Mouse (Mus musculus): ENCODE data around the gene Sema5a. TPM values are rescaled to one million over a fixed set of nuclear protein-coding genes. Genes with fewer than 3 reads are reported as not detected.
A peak's percentile ranks its signal among the peaks of the same experiment; 100 is the strongest.

Sema5a gene
- polyA plus RNA-seq, 1 experiment from 2014 or later, result 6.4 TPM

- H3K9ac ChIP-seq, result no peak overlapping the region
- H3K4me1 ChIP-seq (replicated peaks), result no peaks in the 10 kb centered on the region
- no peak overlapping the region for H3K4me3 ChIP-seq
- H3K27ac ChIP-seq, result no peak overlapping the region
- no peaks in the 10 kb centered on the region for H3K9me3 ChIP-seq
- WGBS, result 90% methylated on average over 5 of the region's 5 CpGs
- ATAC-seq (ENCODE audit: low FRiP score), result no peak
- no peaks in the 10 kb centered on the region for H3K36me3 ChIP-seq
- H3K27me3 ChIP-seq, result no peaks in the 10 kb centered on the region
- H3K4me2 ChIP-seq, result no peak overlapping the region
These were observed 78.0 kb downstream of the Sema5a start for GRCm38 (mm10) chr15:32322455-32323220.

- ATAC-seq (ENCODE audit: low FRiP score), result no peak
- H3K4me2 ChIP-seq, result no peak overlapping the region
- H3K27me3 ChIP-seq, result no peaks in the 10 kb centered on the region
- H3K9me3 ChIP-seq, result no peaks in the 10 kb centered on the region
- H3K4me1 ChIP-seq (replicated peaks), result no peaks in the 10 kb centered on the region
- no peaks in the 10 kb centered on the region for H3K36me3 ChIP-seq
- H3K9ac ChIP-seq, result no peak overlapping the region
- H3K4me3 ChIP-seq, result no peak overlapping the region
- H3K27ac ChIP-seq, result no peak overlapping the region
- 95% methylated on average over 4 of the region's 4 CpGs for WGBS
These were observed 78.6 kb downstream of the Sema5a start for GRCm38 (mm10) chr15:32323224-32323623.

GRCm38 (mm10) chr15:32324105-32324504, 79.5 kb downstream of the Sema5a start:
- 77% methylated on average over 7 of the region's 7 CpGs for WGBS
- Histone ChIP-seq H3K27ac (no peak overlapping the region), H3K4me2 (no peak overlapping the region), H3K4me1 (replicated peaks) (peaks cover under 1% of the 10 kb centered on the region; the same call in 1 of the 2 replicates), H3K27me3 (no peaks in the 10 kb centered on the region), H3K9ac (no peak overlapping the region), H3K4me3 (no peak overlapping the region), H3K36me3 (no peaks in the 10 kb centered on the region), H3K9me3 (no peaks in the 10 kb centered on the region)
- ATAC-seq (ENCODE audit: low FRiP score), result no peak

- Histone ChIP-seq H3K4me3 (no peak overlapping the region), H3K27me3 (no peaks in the 10 kb centered on the region), H3K9me3 (no peaks in the 10 kb centered on the region), H3K36me3 (no peaks in the 10 kb centered on the region), H3K4me2 (no peak overlapping the region), H3K4me1 (replicated peaks) (peaks cover 20% of the 10 kb centered on the region), H3K9ac (no peak overlapping the region), H3K27ac (no peak overlapping the region)
- no peak for ATAC-seq (ENCODE audit: low FRiP score)
- WGBS, result 47% methylated on average over 4 of the region's 4 CpGs
These were observed 83.9 kb downstream of the Sema5a start for GRCm38 (mm10) chr15:32328370-32329004.

- no peak overlapping the region for H3K27ac ChIP-seq
- 77% methylated on average over 10 of the region's 10 CpGs for WGBS
- no peak for ATAC-seq (ENCODE audit: low FRiP score)
These were observed 85.2 kb downstream of the Sema5a start for GRCm38 (mm10) chr15:32329670-32330330.

GRCm38 (mm10) chr15:32330427-32330826, 85.8 kb downstream of the Sema5a start:
- WGBS, result 48% methylated on average over 8 of the region's 8 CpGs
- H3K36me3 ChIP-seq, result no peaks in the 10 kb centered on the region
- H3K4me3 ChIP-seq, result no peak overlapping the region
- no peaks in the 10 kb centered on the region for H3K27me3 ChIP-seq
- H3K27ac ChIP-seq, result no peak overlapping the region
- peak; percentile 53; the same call in 1 of the 2 replicates for ATAC-seq (ENCODE audit: low FRiP score)
- H3K4me2 ChIP-seq, result no peak overlapping the region
- H3K9ac ChIP-seq, result no peak overlapping the region
- H3K9me3 ChIP-seq, result no peaks in the 10 kb centered on the region
- H3K4me1 ChIP-seq (replicated peaks), result peaks cover 22% of the 10 kb centered on the region

More at GRCm38 (mm10) chr15:32329670-32330330, 85.2 kb downstream of the Sema5a start:
- Histone ChIP-seq H3K9ac (no peak overlapping the region), H3K9me3 (no peaks in the 10 kb centered on the region), H3K4me1 (replicated peaks) (peaks cover 22% of the 10 kb centered on the region), H3K4me3 (no peak overlapping the region), H3K27me3 (no peaks in the 10 kb centered on the region), H3K36me3 (no peaks in the 10 kb centered on the region), H3K4me2 (no peak overlapping the region)

- H3K36me3 ChIP-seq, result no peaks in the 10 kb centered on the region
- H3K4me3 ChIP-seq, result no peak overlapping the region
- H3K9me3 ChIP-seq, result no peaks in the 10 kb centered on the region
- H3K9ac ChIP-seq, result no peak overlapping the region
- no peak for ATAC-seq (ENCODE audit: low FRiP score)
- no peak overlapping the region for H3K4me2 ChIP-seq
- no peak overlapping the region for H3K27ac ChIP-seq
- no peaks in the 10 kb centered on the region for H3K27me3 ChIP-seq
- peaks cover 22% of the 10 kb centered on the region for H3K4me1 ChIP-seq (replicated peaks)
- 48% methylated on average over 2 of the region's 2 CpGs for WGBS
These were observed 86.4 kb downstream of the Sema5a start for GRCm38 (mm10) chr15:32331037-32331436.

- Histone ChIP-seq H3K4me3 (no peak overlapping the region), H3K36me3 (no peaks in the 10 kb centered on the region), H3K27ac (no peak overlapping the region), H3K4me1 (replicated peaks) (peaks cover 22% of the 10 kb centered on the region), H3K4me2 (no peak overlapping the region), H3K9me3 (no peaks in the 10 kb centered on the region), H3K27me3 (no peaks in the 10 kb centered on the region), H3K9ac (no peak overlapping the region)
- no peak for ATAC-seq (ENCODE audit: low FRiP score)
- WGBS, result 93% methylated on average over 2 of the region's 2 CpGs
These were observed 88.8 kb downstream of the Sema5a start for GRCm38 (mm10) chr15:32333456-32333855.

- H3K9me3 ChIP-seq, result no peaks in the 10 kb centered on the region
- no peaks in the 10 kb centered on the region for H3K36me3 ChIP-seq
- H3K4me1 ChIP-seq (replicated peaks), result peaks cover 7% of the 10 kb centered on the region; the same call in 1 of the 2 replicates
- no peak overlapping the region for H3K4me2 ChIP-seq
- 92% methylated on average over 3 of the region's 3 CpGs for WGBS
- H3K9ac ChIP-seq, result no peak overlapping the region
- H3K4me3 ChIP-seq, result no peak overlapping the region
- ATAC-seq (ENCODE audit: low FRiP score), result no peak
- no peaks in the 10 kb centered on the region for H3K27me3 ChIP-seq
- H3K27ac ChIP-seq, result no peak overlapping the region
These were observed 93.2 kb downstream of the Sema5a start for GRCm38 (mm10) chr15:32337810-32338209.

- 46% methylated on average over 3 of the region's 3 CpGs for WGBS
- Histone ChIP-seq H3K4me3 (no peak overlapping the region), H3K36me3 (no peaks in the 10 kb centered on the region), H3K27me3 (no peaks in the 10 kb centered on the region), H3K4me2 (no peak overlapping the region), H3K4me1 (replicated peaks) (peaks cover 7% of the 10 kb centered on the region; the same call in 1 of the 2 replicates), H3K9me3 (no peaks in the 10 kb centered on the region), H3K27ac (no peak overlapping the region), H3K9ac (no peak overlapping the region)
- no peak for ATAC-seq (ENCODE audit: low FRiP score)
These were observed 94.2 kb downstream of the Sema5a start for GRCm38 (mm10) chr15:32338721-32339290.

GRCm38 (mm10) chr15:32339426-32339825, 94.8 kb downstream of the Sema5a start:
- Histone ChIP-seq H3K9me3 (no peaks in the 10 kb centered on the region), H3K9ac (no peak overlapping the region), H3K27me3 (no peaks in the 10 kb centered on the region), H3K4me2 (no peak overlapping the region), H3K4me3 (no peak overlapping the region), H3K36me3 (no peaks in the 10 kb centered on the region), H3K27ac (no peak overlapping the region), H3K4me1 (replicated peaks) (peaks cover 5% of the 10 kb centered on the region; the same call in 1 of the 2 replicates)
- ATAC-seq (ENCODE audit: low FRiP score), result no peak
- WGBS, result 40% methylated on average over 5 of the region's 5 CpGs

GRCm38 (mm10) chr15:32341423-32341822, 96.8 kb downstream of the Sema5a start:
- H3K27me3 ChIP-seq, result no peaks in the 10 kb centered on the region
- H3K27ac ChIP-seq, result no peak overlapping the region
- no peaks in the 10 kb centered on the region for H3K9me3 ChIP-seq
- no peak overlapping the region for H3K4me2 ChIP-seq
- no peak overlapping the region for H3K9ac ChIP-seq
- no peak for ATAC-seq (ENCODE audit: low FRiP score)
- peaks cover 5% of the 10 kb centered on the region; the same call in 1 of the 2 replicates for H3K4me1 ChIP-seq (replicated peaks)
- no peaks in the 10 kb centered on the region for H3K36me3 ChIP-seq
- H3K4me3 ChIP-seq, result no peak overlapping the region
- WGBS, result 65% methylated on average over 2 of the region's 2 CpGs
